Mouse (Mus musculus) hindbrain, embryonic 15.5 days (tissue): ENCODE measurements around the gene Clcn2. TPM values are rescaled to one million over a fixed set of nuclear protein-coding genes. Genes with fewer than 3 reads are reported as not detected.

Source experiments
- ATAC-seq: fragments of 200-750 bp; cut with Nextera tagmentation; 2 replicates; pipeline ENCODE4 v1.8.0; 2017; ENCODE audit warnings: low read depth, moderate number of reproducible peaks, moderate TSS enrichment; ENCODE audit not compliant: low FRiP score
- H3K27ac ChIP-seq: fragments of 300-500 bp; sonication (generic); replicated peaks from 2 replicates; pipeline ENCODE4 v1.5.1; 2015; ENCODE audit warnings: mild to moderate bottlenecking, inconsistent platforms
- H3K27me3 ChIP-seq: fragments of 300-500 bp; sonication (generic); 2 replicates; pipeline ENCODE4 v1.6.1; 2015; ENCODE audit warnings: control low read depth, inconsistent platforms
- H3K36me3 ChIP-seq: fragments of 300-500 bp; sonication (generic); 2 replicates; pipeline ENCODE4 v1.6.1; 2015; ENCODE audit warnings: control low read depth, inconsistent platforms
- H3K4me1 ChIP-seq: fragments of 300-500 bp; sonication (generic); replicated peaks from 2 replicates; pipeline ENCODE4 v1.6.1; 2015; ENCODE audit warnings: control low read depth, inconsistent platforms
- H3K4me2 ChIP-seq: fragments of 300-500 bp; sonication (generic); 2 replicates; pipeline ENCODE4 v1.6.1; 2015; ENCODE audit warnings: moderate library complexity, mild to moderate bottlenecking, inconsistent platforms
- H3K4me3 ChIP-seq: fragments of 300-500 bp; sonication (generic); 2 replicates; pipeline ENCODE4 v1.5.1; 2015; ENCODE audit warnings: mild to moderate bottlenecking, inconsistent platforms
- H3K9ac ChIP-seq: fragments of 300-500 bp; sonication (generic); 2 replicates; pipeline ENCODE4 v1.6.1; 2015; ENCODE audit warnings: inconsistent platforms
- H3K9me3 ChIP-seq: fragments of 300-500 bp; sonication (generic); 2 replicates; pipeline ENCODE4 v1.6.1; 2016; ENCODE audit warnings: control low read depth, inconsistent platforms
- WGBS: fragments of 180-500 bp; shearing (Covaris S2); methylation state at CpG from one replicate; pipeline ENCODE4 v1.1.7; 2015; 5-methylcytosine and 5-hydroxymethylcytosine counted together
- polyA plus RNA-seq: library from polyadenylated mRNA; unstranded; fragments of >200 nt; fragmentation: Nextera tagmentation; extraction: Ambion mirVana; gene quantifications from 2 replicates; pipeline ENCODE4 v1.2.1, GENCODE M21; 2015

The Clcn2 gene
- polyA plus RNA-seq, 1 experiment from 2014 or later: 36.0 TPM

DNA sequence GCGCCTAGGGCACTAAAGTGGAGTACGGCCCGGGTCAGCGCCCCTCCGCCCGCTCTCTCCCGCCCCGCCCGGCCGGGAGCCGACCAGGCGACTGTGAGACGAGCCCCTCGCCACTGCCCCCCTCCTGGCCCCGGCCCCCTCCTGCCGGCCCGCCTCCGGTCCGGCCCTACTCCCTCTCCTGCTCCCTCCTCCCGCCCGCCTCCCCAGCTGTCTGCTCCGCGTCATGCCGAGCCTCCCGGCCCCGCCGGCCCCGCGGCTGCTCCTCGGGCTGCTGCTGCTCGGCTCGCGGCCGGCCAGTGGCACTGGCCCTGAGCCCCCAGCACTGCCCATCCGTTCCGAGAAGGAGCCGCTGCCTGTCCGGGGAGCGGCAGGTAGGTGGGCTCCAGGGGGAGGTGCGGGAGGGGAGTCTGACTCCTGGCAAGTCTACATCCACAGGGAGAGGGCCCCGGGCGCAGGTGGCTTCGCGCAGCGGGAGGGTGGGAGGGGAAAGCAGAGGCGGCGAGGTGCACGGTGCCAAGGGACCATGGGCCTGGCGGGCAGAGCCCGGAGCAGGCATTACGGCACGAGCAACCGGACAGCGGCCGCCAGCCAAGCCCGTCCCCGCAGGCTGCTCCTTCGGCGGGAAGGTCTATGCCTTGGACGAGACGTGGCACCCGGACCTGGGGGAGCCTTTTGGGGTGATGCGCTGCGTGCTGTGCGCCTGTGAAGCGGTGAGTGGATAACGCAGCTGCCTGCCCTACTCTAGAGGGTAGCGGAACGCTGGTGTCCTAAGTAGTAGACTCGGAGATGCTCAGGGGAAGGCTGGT lies 15.6 kb upstream of the Clcn2 start, which contains the start of gene Chrd:
Gene Chrd, plus strand, starts transcription at position 203 of the 806 bp plus-strand sequence.
- Histone ChIP-seq H3K36me3 (peaks cover 6% of the 10 kb centered on the region; the same call in 1 of the 2 replicates), H3K9me3 (no peaks in the 10 kb centered on the region), H3K9ac (peak within 1 kb of the TSS; percentile 79), H3K27me3 (peaks cover 18% of the 10 kb centered on the region), H3K4me2 (peak within 1 kb of the TSS; percentile 80), H3K4me3 (peak within 1 kb of the TSS; percentile 74), H3K4me1 (peaks cover 18% of the 10 kb centered on the region), H3K27ac (peak within 1 kb of the TSS; percentile 80)
- under 1% methylated on average over 61 of the region's 70 CpGs for WGBS
- ATAC-seq: peak; percentile 77

DNA sequence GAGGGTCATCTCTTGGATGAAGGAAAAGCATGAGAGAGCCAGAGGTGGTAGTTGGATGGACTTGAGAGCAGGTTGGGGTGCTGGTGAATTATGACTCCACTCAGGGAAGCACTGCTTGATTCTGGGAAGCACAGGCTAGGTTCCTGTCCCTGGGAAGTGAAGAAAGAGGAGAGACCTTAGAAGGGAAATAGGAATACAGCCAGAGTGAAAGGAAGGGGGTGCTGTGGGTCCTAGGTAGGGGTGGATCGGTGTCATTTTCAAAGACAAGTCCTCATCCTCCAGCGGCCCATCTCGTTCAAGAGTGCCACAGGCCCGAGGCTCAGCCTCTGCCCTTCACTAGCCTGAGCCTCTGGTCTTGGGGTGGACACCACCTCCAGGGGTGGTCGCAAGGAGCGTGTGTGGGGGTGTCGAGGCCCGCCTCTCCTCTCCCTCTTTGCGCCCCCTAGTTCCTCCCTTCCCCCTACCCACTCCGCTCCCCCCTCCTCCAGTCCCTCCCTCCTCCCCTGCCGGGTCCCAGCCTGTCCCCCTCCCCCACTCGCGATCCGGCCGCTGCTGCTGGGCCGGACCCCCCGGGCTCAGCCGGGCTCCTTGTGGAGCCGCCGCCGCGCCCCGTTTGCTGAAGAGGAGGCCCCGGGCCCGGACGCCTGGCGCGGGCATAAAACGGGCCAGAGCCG lies 14.8 kb upstream of the Clcn2 start:
- Histone ChIP-seq H3K4me1 (peaks cover 18% of the 10 kb centered on the region), H3K4me3 (peak overlapping the region; percentile 74), H3K4me2 (peak overlapping the region; percentile 80), H3K36me3 (peaks cover 6% of the 10 kb centered on the region; the same call in 1 of the 2 replicates), H3K27me3 (peaks cover 18% of the 10 kb centered on the region), H3K9me3 (no peaks in the 10 kb centered on the region), H3K27ac (peak overlapping the region; percentile 80), H3K9ac (peak overlapping the region; percentile 79)
- peak; percentile 14 for ATAC-seq
- WGBS: 0% methylated on average over 19 of the region's 30 CpGs

- no peak overlapping the region for H3K4me2 ChIP-seq
- H3K9ac ChIP-seq: no peak overlapping the region
- H3K9me3 ChIP-seq: no peaks in the 10 kb centered on the region
- peaks cover 18% of the 10 kb centered on the region for H3K4me1 ChIP-seq
- peaks cover 18% of the 10 kb centered on the region for H3K27me3 ChIP-seq
- no peak overlapping the region for H3K4me3 ChIP-seq
- no peak overlapping the region for H3K27ac ChIP-seq
- WGBS: 63% methylated on average over 5 of the region's 5 CpGs
- 0 out of 2 replicates have a peak, but pooled peaks have one; percentile 4 for ATAC-seq
- H3K36me3 ChIP-seq: peaks cover 6% of the 10 kb centered on the region; the same call in 1 of the 2 replicates
Measured at GRCm38 (mm10) chr16:20731688-20732087, 14.1 kb upstream of the Clcn2 start.

GRCm38 (mm10) chr16:20730293-20730711 lies 12.8 kb upstream of the Clcn2 start:
- H3K36me3 ChIP-seq: no peaks in the 10 kb centered on the region
- peaks cover 9% of the 10 kb centered on the region for H3K27me3 ChIP-seq
- no peaks in the 10 kb centered on the region for H3K9me3 ChIP-seq
- ATAC-seq: no peak
- H3K27ac ChIP-seq: no peak overlapping the region
- no peak overlapping the region for H3K4me3 ChIP-seq
- H3K4me2 ChIP-seq: no peak overlapping the region
- 35% methylated on average over 5 of the region's 5 CpGs for WGBS
- H3K9ac ChIP-seq: no peak overlapping the region
- peaks cover 18% of the 10 kb centered on the region for H3K4me1 ChIP-seq

- no peak overlapping the region for H3K4me3 ChIP-seq
- ATAC-seq: no peak
- WGBS: 86% methylated on average over 1 of the region's 1 CpGs
- no peak overlapping the region for H3K4me2 ChIP-seq
- no peaks in the 10 kb centered on the region for H3K9me3 ChIP-seq
- H3K4me1 ChIP-seq: no peaks in the 10 kb centered on the region
- H3K36me3 ChIP-seq: peaks cover 6% of the 10 kb centered on the region
- H3K27me3 ChIP-seq: no peaks in the 10 kb centered on the region
- no peak overlapping the region for H3K27ac ChIP-seq
- H3K9ac ChIP-seq: no peak overlapping the region
Measured at GRCm38 (mm10) chr16:20726384-20726783, 8.8 kb upstream of the Clcn2 start.

- Histone ChIP-seq H3K4me1 (no peaks in the 10 kb centered on the region), H3K9me3 (no peaks in the 10 kb centered on the region), H3K9ac (no peak overlapping the region), H3K4me2 (no peak overlapping the region), H3K36me3 (peaks cover 11% of the 10 kb centered on the region), H3K27me3 (no peaks in the 10 kb centered on the region), H3K4me3 (no peak overlapping the region), H3K27ac (no peak overlapping the region)
- no peak for ATAC-seq
- WGBS: 79% methylated on average over 4 of the region's 4 CpGs
Measured at GRCm38 (mm10) chr16:20725750-20726149, 8.2 kb upstream of the Clcn2 start.

DNA sequence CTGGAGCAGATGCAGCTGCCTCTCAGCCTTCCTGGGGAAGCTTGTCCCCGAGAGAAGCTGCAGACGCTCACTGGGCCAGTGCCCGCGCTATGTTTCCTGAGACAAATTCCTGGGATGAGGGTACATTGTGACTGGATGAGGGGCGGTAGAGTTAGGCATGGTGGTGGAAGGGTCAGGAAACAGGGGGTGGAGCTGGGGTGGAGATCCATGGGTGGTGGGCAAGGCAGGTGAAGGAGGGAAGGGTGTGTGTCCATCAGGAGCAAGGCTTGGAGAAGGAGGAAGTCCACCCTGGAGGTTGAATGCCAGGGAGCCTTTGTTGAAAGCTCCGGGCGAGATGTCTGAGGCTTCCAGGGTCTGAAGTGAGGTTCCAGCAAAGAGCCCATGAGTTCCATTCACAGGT lies 7.8 kb upstream of the Clcn2 start:
- no peak overlapping the region for H3K4me3 ChIP-seq
- ATAC-seq: no peak
- H3K27ac ChIP-seq: no peak overlapping the region
- peaks cover 15% of the 10 kb centered on the region for H3K36me3 ChIP-seq
- no peaks in the 10 kb centered on the region for H3K27me3 ChIP-seq
- H3K4me2 ChIP-seq: no peak overlapping the region
- H3K4me1 ChIP-seq: no peaks in the 10 kb centered on the region
- no peak overlapping the region for H3K9ac ChIP-seq
- no peaks in the 10 kb centered on the region for H3K9me3 ChIP-seq
- 76% methylated on average over 7 of the region's 7 CpGs for WGBS

DNA sequence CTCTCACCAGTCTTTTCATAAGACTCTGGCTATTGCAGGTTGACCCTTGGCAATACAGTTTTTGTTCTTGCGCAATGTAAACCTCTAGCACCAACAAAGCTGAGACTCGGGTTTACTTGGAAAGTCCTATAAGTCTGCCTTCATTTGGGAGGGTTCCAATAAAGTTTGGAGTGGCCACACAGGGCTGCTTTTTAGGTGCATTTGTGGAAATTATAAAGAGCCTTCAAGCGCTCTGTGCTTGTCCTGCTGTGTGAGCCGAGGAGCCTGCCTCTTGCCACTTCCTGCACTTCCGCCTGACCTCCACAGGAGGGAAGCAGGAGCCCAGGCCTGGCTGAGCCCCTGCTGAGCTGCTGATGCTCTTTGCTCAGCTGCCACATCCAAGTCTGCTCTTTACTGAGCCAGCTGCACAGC lies 6.8 kb upstream of the Clcn2 start:
- Histone ChIP-seq H3K9ac (no peak overlapping the region), H3K36me3 (peaks cover 23% of the 10 kb centered on the region), H3K4me2 (no peak overlapping the region), H3K27me3 (no peaks in the 10 kb centered on the region), H3K4me3 (no peak overlapping the region), H3K9me3 (no peaks in the 10 kb centered on the region), H3K27ac (no peak overlapping the region), H3K4me1 (no peaks in the 10 kb centered on the region)
- WGBS: 34% methylated on average over 5 of the region's 5 CpGs
- peak; percentile 80 for ATAC-seq

GRCm38 (mm10) chr16:20723247-20723646 lies 5.7 kb upstream of the Clcn2 start:
- Histone ChIP-seq H3K9ac (no peak overlapping the region), H3K27me3 (no peaks in the 10 kb centered on the region), H3K36me3 (peaks cover 23% of the 10 kb centered on the region), H3K4me3 (no peak overlapping the region), H3K4me1 (peaks cover 7% of the 10 kb centered on the region), H3K9me3 (no peaks in the 10 kb centered on the region), H3K27ac (no peak overlapping the region), H3K4me2 (no peak overlapping the region)
- WGBS: 74% methylated on average over 4 of the region's 4 CpGs
- no peak for ATAC-seq

DNA sequence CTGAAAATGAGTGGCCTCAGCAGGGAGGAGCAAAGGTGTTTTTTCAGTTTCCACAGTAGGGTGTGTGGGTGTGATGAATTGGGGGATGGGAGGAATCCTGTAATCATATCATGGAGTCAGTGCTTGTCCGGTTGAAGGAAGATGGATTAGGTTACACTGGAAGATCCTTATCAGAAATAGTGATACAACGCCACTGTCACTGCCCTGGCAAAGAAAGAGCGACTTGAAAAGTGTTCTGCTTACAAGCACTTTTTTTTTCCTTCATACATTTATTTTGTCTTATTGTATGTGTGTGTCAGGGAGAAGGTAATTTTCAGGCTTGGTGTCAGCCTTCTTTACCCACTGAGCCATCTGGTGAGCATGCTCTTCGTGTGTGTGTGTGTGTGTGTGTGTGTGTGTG lies 5.2 kb upstream of the Clcn2 start:
- H3K4me1 ChIP-seq: peaks cover 9% of the 10 kb centered on the region
- H3K9ac ChIP-seq: no peak overlapping the region
- H3K4me3 ChIP-seq: no peak overlapping the region
- H3K27me3 ChIP-seq: no peaks in the 10 kb centered on the region
- H3K36me3 ChIP-seq: peaks cover 23% of the 10 kb centered on the region
- H3K27ac ChIP-seq: no peak overlapping the region
- H3K4me2 ChIP-seq: no peak overlapping the region
- WGBS: 92% methylated on average over 4 of the region's 4 CpGs
- ATAC-seq: no peak
- no peaks in the 10 kb centered on the region for H3K9me3 ChIP-seq

GRCm38 (mm10) chr16:20721808-20722207 lies 4.3 kb upstream of the Clcn2 start:
- H3K4me3 ChIP-seq: no peak overlapping the region
- no peak overlapping the region for H3K9ac ChIP-seq
- no peak overlapping the region for H3K27ac ChIP-seq
- H3K4me1 ChIP-seq: peaks cover 9% of the 10 kb centered on the region
- 91% methylated on average over 10 of the region's 10 CpGs for WGBS
- peaks cover 23% of the 10 kb centered on the region for H3K36me3 ChIP-seq
- no peaks in the 10 kb centered on the region for H3K27me3 ChIP-seq
- no peaks in the 10 kb centered on the region for H3K9me3 ChIP-seq
- no peak overlapping the region for H3K4me2 ChIP-seq
- ATAC-seq: no peak

GRCm38 (mm10) chr16:20717978-20718670 lies 578 bp upstream of the Clcn2 start:
- WGBS: 3% methylated on average over 18 of the region's 18 CpGs
- peaks cover 37% of the 10 kb centered on the region for H3K4me1 ChIP-seq

More at GRCm38 (mm10) chr16:20717978-20718670, 578 bp upstream of the Clcn2 start:
- H3K27ac ChIP-seq: peak overlapping the region; percentile 85
- no peaks in the 10 kb centered on the region for H3K27me3 ChIP-seq
- ATAC-seq: no peak
- H3K4me3 ChIP-seq: peak overlapping the region; percentile 72
- H3K4me2 ChIP-seq: peak overlapping the region; percentile 94
- no peaks in the 10 kb centered on the region for H3K9me3 ChIP-seq
- H3K36me3 ChIP-seq: peaks cover 23% of the 10 kb centered on the region
- H3K9ac ChIP-seq: peak overlapping the region; percentile 62
